Mouse (Mus musculus) forebrain, embryonic 10.5 days (tissue): ENCODE measurements around the gene Radil. TPM values are rescaled to one million over a fixed set of nuclear protein-coding genes. Genes with fewer than 3 reads are reported as not detected.

Source experiments
- polyA plus RNA-seq: library from polyadenylated mRNA; unstranded; fragments of >200 nt; fragmentation: Nextera tagmentation; extraction: Ambion mirVana; gene quantifications from 2 replicates; pipeline ENCODE4 v1.2.1, GENCODE M21; 2016

Gene Radil
- polyA plus RNA-seq, 1 experiment from 2014 or later: 2.8 TPM

Other genes starting within 250 kb of the Radil start
- gene Foxk1, start 149.6 kb downstream of the Radil start, polyA plus RNA-seq: 4.3 and 5.2 TPM in 2 replicates
- 10.6 and 12.5 TPM in 2 replicates for gene Ap5z1, start 87.2 kb downstream of the Radil start, polyA plus RNA-seq
- 0.06 and 0.21 TPM in 2 replicates for gene Papolb, start 21.0 kb downstream of the Radil start, polyA plus RNA-seq
- 1.6 and 2.0 TPM in 2 replicates for gene Mmd2, start 57.7 kb upstream of the Radil start, polyA plus RNA-seq
- 58.2 and 58.6 TPM in 2 replicates for gene Wipi2, start 76.6 kb upstream of the Radil start, polyA plus RNA-seq
- 19.8 and 21.4 TPM in 2 replicates for gene Slc29a4, start 141.4 kb upstream of the Radil start, polyA plus RNA-seq